Mouse (Mus musculus) embryonic facial prominence, embryonic 13.5 days (tissue): ENCODE measurements around the gene Ifi47. TPM values are rescaled to one million over a fixed set of nuclear protein-coding genes. Genes with fewer than 3 reads are reported as not detected.

Source experiments
- ATAC-seq: fragments of 200-750 bp; cut with Nextera tagmentation; 2 replicates; pipeline ENCODE4 v1.8.0; 2017; ENCODE audit warnings: low read depth; ENCODE audit not compliant: insufficient number of reproducible peaks, insufficient read depth, low FRiP score, low TSS enrichment
- H3K27ac ChIP-seq: fragments of 300-500 bp; sonication (generic); 2 replicates; pipeline ENCODE4 v1.5.1; 2015; ENCODE audit warnings: moderate library complexity, mild to moderate bottlenecking, inconsistent platforms
- H3K27me3 ChIP-seq: fragments of 300-500 bp; sonication (generic); 2 replicates; pipeline ENCODE4 v1.6.1; 2015; ENCODE audit warnings: mild to moderate bottlenecking, inconsistent platforms
- H3K36me3 ChIP-seq: fragments of 300-500 bp; sonication (generic); 2 replicates; pipeline ENCODE4 v1.6.1; 2015; ENCODE audit warnings: mild to moderate bottlenecking, inconsistent platforms
- H3K4me1 ChIP-seq: fragments of 300-500 bp; sonication (generic); 2 replicates; pipeline ENCODE4 v1.6.1; 2015; ENCODE audit warnings: inconsistent platforms
- H3K4me2 ChIP-seq: fragments of 300-500 bp; sonication (generic); 2 replicates; pipeline ENCODE4 v1.6.1; 2015; ENCODE audit warnings: moderate library complexity, mild to moderate bottlenecking, inconsistent platforms
- H3K4me3 ChIP-seq: fragments of 300-500 bp; sonication (generic); 2 replicates; pipeline ENCODE4 v1.5.1; 2015; ENCODE audit warnings: mild to moderate bottlenecking, inconsistent platforms
- H3K9ac ChIP-seq: fragments of 300-500 bp; sonication (generic); 2 replicates; pipeline ENCODE4 v1.6.1; 2015; ENCODE audit warnings: mild to moderate bottlenecking, inconsistent platforms
- H3K9me3 ChIP-seq: fragments of 300-500 bp; sonication (generic); 2 replicates; pipeline ENCODE4 v1.6.1; 2016; ENCODE audit warnings: inconsistent platforms
- WGBS: fragments of 180-500 bp; shearing (Covaris S2); methylation state at CpG from one replicate; pipeline ENCODE4 v1.1.7; 2015; ENCODE audit warnings: mixed read lengths; 5-methylcytosine and 5-hydroxymethylcytosine counted together
- polyA plus RNA-seq: library from polyadenylated mRNA; unstranded; fragments of >200 nt; fragmentation: Nextera tagmentation; extraction: Ambion mirVana; gene quantifications from 2 replicates; pipeline ENCODE4 v1.2.1, GENCODE M21; 2015

The Ifi47 gene
- polyA plus RNA-seq, 1 experiment from 2014 or later = 0.72 TPM

GRCm38 (mm10) chr11:49091171-49091570 lies 14.8 kb downstream of the Ifi47 start:
- Histone ChIP-seq H3K27ac (no peak overlapping the region), H3K9ac (no peak overlapping the region), H3K4me1 (peaks cover 9% of the 10 kb centered on the region), H3K27me3 (no peaks in the 10 kb centered on the region), H3K9me3 (no peaks in the 10 kb centered on the region), H3K4me2 (no peak overlapping the region), H3K36me3 (no peaks in the 10 kb centered on the region), H3K4me3 (no peak overlapping the region)
- 73% methylated on average over 4 of the region's 4 CpGs for WGBS
- no peak for ATAC-seq

GRCm38 (mm10) chr11:49092053-49092586 lies 15.7 kb downstream of the Ifi47 start:
- WGBS = 84% methylated on average over 1 of the region's 1 CpGs
- H3K36me3 ChIP-seq = no peaks in the 10 kb centered on the region
- peaks cover 9% of the 10 kb centered on the region for H3K4me1 ChIP-seq
- H3K4me3 ChIP-seq = no peak overlapping the region
- H3K9me3 ChIP-seq = no peaks in the 10 kb centered on the region
- H3K27me3 ChIP-seq = no peaks in the 10 kb centered on the region
- H3K4me2 ChIP-seq = no peak overlapping the region
- no peak for ATAC-seq
- H3K27ac ChIP-seq = no peak overlapping the region
- H3K9ac ChIP-seq = no peak overlapping the region

- ATAC-seq = no peak
- Histone ChIP-seq H3K4me3 (no peak overlapping the region), H3K9ac (no peak overlapping the region), H3K9me3 (no peaks in the 10 kb centered on the region), H3K27ac (no peak overlapping the region), H3K4me1 (peaks cover 7% of the 10 kb centered on the region), H3K36me3 (no peaks in the 10 kb centered on the region), H3K27me3 (no peaks in the 10 kb centered on the region), H3K4me2 (no peak overlapping the region)
- 88% methylated on average over 2 of the region's 2 CpGs for WGBS
Observed at GRCm38 (mm10) chr11:49092786-49093185, 16.4 kb downstream of the Ifi47 start.

- Histone ChIP-seq H3K4me1 (no peaks in the 10 kb centered on the region), H3K27ac (no peak overlapping the region), H3K4me3 (no peak overlapping the region), H3K9ac (no peak overlapping the region), H3K36me3 (no peaks in the 10 kb centered on the region), H3K27me3 (no peaks in the 10 kb centered on the region), H3K9me3 (no peaks in the 10 kb centered on the region), H3K4me2 (no peak overlapping the region)
- no peak for ATAC-seq
- 85% methylated on average over 6 of the region's 6 CpGs for WGBS
Observed at GRCm38 (mm10) chr11:49093861-49094660, 17.7 kb downstream of the Ifi47 start.

- Histone ChIP-seq H3K9me3 (no peaks in the 10 kb centered on the region), H3K27me3 (no peaks in the 10 kb centered on the region), H3K4me2 (no peak overlapping the region), H3K4me3 (no peak overlapping the region), H3K4me1 (no peaks in the 10 kb centered on the region), H3K36me3 (no peaks in the 10 kb centered on the region), H3K27ac (no peak overlapping the region), H3K9ac (no peak overlapping the region)
- WGBS = 84% methylated on average over 4 of the region's 4 CpGs
- ATAC-seq = no peak
Observed at GRCm38 (mm10) chr11:49095367-49095766, 19.0 kb downstream of the Ifi47 start.

- no peak overlapping the region for H3K4me2 ChIP-seq
- no peaks in the 10 kb centered on the region for H3K27me3 ChIP-seq
- no peak overlapping the region for H3K4me3 ChIP-seq
- H3K4me1 ChIP-seq = 0 out of 2 replicates have a peak, but pooled peaks cover 3% of the 10 kb centered on the region
- no peaks in the 10 kb centered on the region for H3K9me3 ChIP-seq
- 82% methylated on average over 3 of the region's 3 CpGs for WGBS
- H3K9ac ChIP-seq = no peak overlapping the region
- H3K27ac ChIP-seq = no peak overlapping the region
- no peaks in the 10 kb centered on the region for H3K36me3 ChIP-seq
- no peak for ATAC-seq
Observed at GRCm38 (mm10) chr11:49100409-49100808, 24.0 kb downstream of the Ifi47 start.

GRCm38 (mm10) chr11:49101500-49101899 lies 25.1 kb downstream of the Ifi47 start:
- no peak for ATAC-seq
- no peak overlapping the region for H3K27ac ChIP-seq
- 42% methylated on average over 5 of the region's 5 CpGs for WGBS
- H3K4me1 ChIP-seq = 0 out of 2 replicates have a peak, but pooled peaks cover 3% of the 10 kb centered on the region
- H3K27me3 ChIP-seq = no peaks in the 10 kb centered on the region
- H3K9ac ChIP-seq = no peak overlapping the region
- no peaks in the 10 kb centered on the region for H3K9me3 ChIP-seq
- no peaks in the 10 kb centered on the region for H3K36me3 ChIP-seq
- H3K4me2 ChIP-seq = no peak overlapping the region
- H3K4me3 ChIP-seq = no peak overlapping the region

- no peaks in the 10 kb centered on the region for H3K27me3 ChIP-seq
- no peaks in the 10 kb centered on the region for H3K36me3 ChIP-seq
- H3K4me3 ChIP-seq = no peak overlapping the region
- 14% methylated on average over 8 of the region's 8 CpGs for WGBS
- no peaks in the 10 kb centered on the region for H3K9me3 ChIP-seq
- H3K9ac ChIP-seq = no peak overlapping the region
- no peak for ATAC-seq
- H3K4me1 ChIP-seq = 0 out of 2 replicates have a peak, but pooled peaks cover 3% of the 10 kb centered on the region
- H3K27ac ChIP-seq = no peak overlapping the region
- no peak overlapping the region; the same call in 1 of the 2 replicates for H3K4me2 ChIP-seq
Observed at GRCm38 (mm10) chr11:49103047-49103693, 26.8 kb downstream of the Ifi47 start.

GRCm38 (mm10) chr11:49105752-49106151 lies 29.4 kb downstream of the Ifi47 start:
- Histone ChIP-seq H3K27ac (no peak overlapping the region), H3K4me3 (no peak overlapping the region), H3K4me1 (0 out of 2 replicates have a peak, but pooled peaks cover 3% of the 10 kb centered on the region), H3K9ac (no peak overlapping the region), H3K36me3 (no peaks in the 10 kb centered on the region), H3K4me2 (no peak overlapping the region), H3K27me3 (no peaks in the 10 kb centered on the region), H3K9me3 (no peaks in the 10 kb centered on the region)
- WGBS = 80% methylated on average over 1 of the region's 1 CpGs
- ATAC-seq = no peak

GRCm38 (mm10) chr11:49107650-49108537 lies 31.5 kb downstream of the Ifi47 start:
- Histone ChIP-seq H3K4me2 (no peak overlapping the region), H3K9ac (no peak overlapping the region), H3K4me3 (no peak overlapping the region), H3K27me3 (no peaks in the 10 kb centered on the region), H3K36me3 (no peaks in the 10 kb centered on the region), H3K4me1 (0 out of 2 replicates have a peak, but pooled peaks cover 2% of the 10 kb centered on the region), H3K9me3 (no peaks in the 10 kb centered on the region), H3K27ac (no peak overlapping the region)
- no peak for ATAC-seq
- WGBS = 58% methylated on average over 10 of the region's 10 CpGs

- no peak overlapping the region for H3K27ac ChIP-seq
- H3K27me3 ChIP-seq = no peaks in the 10 kb centered on the region
- no peak overlapping the region for H3K9ac ChIP-seq
- no peak overlapping the region for H3K4me2 ChIP-seq
- 30% methylated on average over 1 of the region's 1 CpGs for WGBS
- no peaks in the 10 kb centered on the region for H3K36me3 ChIP-seq
- no peaks in the 10 kb centered on the region for H3K4me1 ChIP-seq
- no peak for ATAC-seq
- no peaks in the 10 kb centered on the region for H3K9me3 ChIP-seq
- no peak overlapping the region for H3K4me3 ChIP-seq
Observed at GRCm38 (mm10) chr11:49108833-49109232, 32.4 kb downstream of the Ifi47 start.
